Mouse (Mus musculus) limb, embryonic 13.5 days (tissue): ENCODE data around the gene Glra1. TPM values are rescaled to one million over a fixed set of nuclear protein-coding genes. Genes with fewer than 3 reads are reported as not detected.

Experiments used
- ATAC-seq: fragments of 200-750 bp; cut with Nextera tagmentation; 2 replicates; pipeline ENCODE4 v1.8.0; 2017; ENCODE audit warnings: low read depth, moderate number of reproducible peaks, moderate TSS enrichment; ENCODE audit not compliant: low FRiP score
- H3K27ac ChIP-seq: fragments of 300-500 bp; sonication (generic); 2 replicates; pipeline ENCODE4 v1.5.1; 2015; ENCODE audit warnings: inconsistent platforms, mild to moderate bottlenecking, moderate library complexity
- H3K27me3 ChIP-seq: fragments of 300-500 bp; sonication (generic); 2 replicates; pipeline ENCODE4 v1.6.1; 2015; ENCODE audit warnings: mild to moderate bottlenecking, inconsistent platforms
- H3K36me3 ChIP-seq: fragments of 300-500 bp; sonication (generic); 2 replicates; pipeline ENCODE4 v1.6.1; 2015; ENCODE audit warnings: inconsistent platforms, mild to moderate bottlenecking, moderate library complexity
- H3K4me1 ChIP-seq: fragments of 300-500 bp; sonication (generic); 2 replicates; pipeline ENCODE4 v1.6.1; 2015; ENCODE audit warnings: inconsistent platforms
- H3K4me2 ChIP-seq: fragments of 300-500 bp; sonication (generic); replicated peaks from 2 replicates; pipeline ENCODE4 v1.6.1; 2015; ENCODE audit warnings: inconsistent platforms, mild to moderate bottlenecking, moderate library complexity
- H3K4me3 ChIP-seq: fragments of 300-500 bp; sonication (generic); 2 replicates; pipeline ENCODE4 v1.5.1; 2015; ENCODE audit warnings: moderate library complexity, mild to moderate bottlenecking, inconsistent platforms
- H3K9ac ChIP-seq: fragments of 300-500 bp; sonication (generic); 2 replicates; pipeline ENCODE4 v1.6.1; 2015; ENCODE audit warnings: mild to moderate bottlenecking, inconsistent platforms
- H3K9me3 ChIP-seq: fragments of 300-500 bp; sonication (generic); 2 replicates; pipeline ENCODE4 v1.6.1; 2016; ENCODE audit warnings: inconsistent platforms
- WGBS: fragments of 180-500 bp; shearing (Covaris S2); methylation state at CpG from one replicate; pipeline ENCODE4 v1.1.7; 2015; 5-methylcytosine and 5-hydroxymethylcytosine counted together
- polyA plus RNA-seq: library from polyadenylated mRNA; unstranded; fragments of >200 nt; fragmentation: Nextera tagmentation; extraction: Ambion mirVana; gene quantifications from 2 replicates; pipeline ENCODE4 v1.2.1, GENCODE M21; 2015

Gene Glra1
- polyA plus RNA-seq, 1 experiment from 2014 or later: not detected

DNA sequence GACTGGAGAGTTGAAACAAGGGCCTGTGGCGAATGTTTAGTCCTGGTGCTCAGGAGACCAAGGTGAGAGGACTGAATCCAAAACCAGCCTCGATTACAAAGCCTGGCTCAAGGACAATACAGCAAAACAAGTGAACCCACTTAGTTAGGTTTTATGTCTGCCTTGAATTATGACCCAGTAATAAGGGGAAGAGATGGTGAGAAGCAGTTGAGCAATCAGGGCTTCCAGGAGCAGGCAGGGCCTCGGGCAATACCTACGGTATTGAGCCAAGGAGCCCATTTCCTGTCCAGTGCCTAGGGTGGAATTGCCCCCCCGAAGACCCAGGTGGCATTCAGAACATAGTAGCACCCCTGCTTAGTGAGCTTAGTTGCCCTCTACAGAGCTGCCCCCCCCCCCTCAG is 105.1 kb downstream of the Glra1 start:
- H3K9me3 ChIP-seq: no peaks in the 10 kb centered on the region
- 63% methylated on average over 5 of the region's 5 CpGs for WGBS
- no peaks in the 10 kb centered on the region for H3K4me1 ChIP-seq
- no peak overlapping the region for H3K4me2 ChIP-seq
- H3K9ac ChIP-seq: no peak overlapping the region
- no peak for ATAC-seq
- no peaks in the 10 kb centered on the region for H3K27me3 ChIP-seq
- H3K36me3 ChIP-seq: peaks cover 47% of the 10 kb centered on the region
- no peak overlapping the region for H3K27ac ChIP-seq
- H3K4me3 ChIP-seq: no peak overlapping the region

DNA sequence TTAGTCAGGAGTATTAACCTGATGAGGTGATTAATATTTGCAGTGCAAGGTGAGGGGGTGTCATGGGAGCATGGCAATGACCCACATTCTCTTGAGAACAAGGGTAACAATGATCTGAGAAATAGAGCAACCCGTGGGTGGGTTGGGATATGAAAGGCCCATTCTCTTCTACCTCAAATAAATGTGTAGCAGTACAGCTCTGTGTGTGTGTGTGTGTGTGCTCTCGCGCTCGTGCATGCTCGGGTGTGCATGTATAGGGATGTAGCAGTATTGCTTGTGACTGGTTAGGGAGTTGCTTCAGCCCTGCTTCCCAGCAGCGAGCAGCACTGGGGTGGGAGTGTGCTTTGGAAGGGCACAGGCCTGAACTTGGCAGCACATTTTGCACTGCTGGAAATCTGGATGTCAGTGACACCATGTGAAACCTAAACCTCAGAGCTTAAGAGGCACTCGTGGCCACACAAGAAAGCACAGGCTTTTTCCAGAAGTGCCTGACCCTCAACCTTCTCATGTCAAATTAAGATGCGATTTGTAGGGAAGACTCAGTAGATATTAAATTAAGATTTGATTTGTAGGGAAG is 106.0 kb downstream of the Glra1 start:
- H3K9ac ChIP-seq: no peak overlapping the region
- no peaks in the 10 kb centered on the region for H3K9me3 ChIP-seq
- H3K4me2 ChIP-seq: no peak overlapping the region
- H3K27me3 ChIP-seq: no peaks in the 10 kb centered on the region
- no peak for ATAC-seq
- WGBS: 85% methylated on average over 8 of the region's 8 CpGs
- H3K27ac ChIP-seq: no peak overlapping the region
- H3K36me3 ChIP-seq: peaks cover 55% of the 10 kb centered on the region
- no peak overlapping the region for H3K4me3 ChIP-seq
- no peaks in the 10 kb centered on the region for H3K4me1 ChIP-seq

DNA sequence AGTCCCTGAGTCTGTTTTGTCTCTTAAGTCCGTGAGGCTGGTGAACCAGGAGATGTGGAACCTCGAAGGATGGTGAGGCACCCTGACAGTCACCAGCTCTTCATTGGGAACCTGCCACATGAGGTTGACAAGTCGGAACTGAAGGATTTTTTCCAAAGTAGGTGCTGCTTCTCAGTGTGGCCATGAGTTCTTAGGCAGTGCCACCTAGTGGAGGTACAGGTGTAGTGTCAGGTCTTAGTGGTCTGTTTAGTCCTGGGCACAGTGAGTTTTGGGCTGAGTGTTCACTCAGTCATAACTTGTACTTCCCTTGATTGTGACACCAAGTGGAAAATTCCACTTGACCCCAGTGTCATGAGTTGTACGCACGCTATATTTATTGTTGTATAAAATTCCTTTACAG is 110.1 kb downstream of the Glra1 start:
- Histone ChIP-seq H3K27me3 (no peaks in the 10 kb centered on the region), H3K27ac (no peak overlapping the region), H3K4me2 (no peak overlapping the region), H3K36me3 (peaks cover 95% of the 10 kb centered on the region), H3K4me1 (no peaks in the 10 kb centered on the region), H3K9ac (no peak overlapping the region), H3K9me3 (no peaks in the 10 kb centered on the region), H3K4me3 (no peak overlapping the region)
- WGBS: 68% methylated on average over 5 of the region's 5 CpGs
- ATAC-seq: peak; percentile 66; the same call in 1 of the 2 replicates

DNA sequence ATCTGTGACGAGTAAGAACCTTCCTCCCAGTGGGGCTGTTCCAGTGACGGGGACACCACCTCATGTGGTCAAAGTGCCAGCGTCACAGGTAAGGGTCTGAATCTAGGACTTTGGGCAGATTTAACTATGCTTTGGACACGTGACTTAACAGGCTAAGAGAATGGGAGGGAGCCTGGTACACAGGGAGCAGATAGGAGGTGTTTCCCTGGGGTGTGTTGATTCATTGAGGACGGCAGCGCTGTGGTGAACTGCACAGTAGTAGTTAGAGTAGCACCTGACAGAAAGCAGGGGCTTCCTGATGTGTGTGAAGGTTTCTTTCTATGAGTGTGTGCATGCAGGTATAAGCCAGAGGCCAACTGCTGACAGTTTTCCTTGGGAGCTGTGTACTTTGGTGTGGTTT is 111.8 kb downstream of the Glra1 start:
- Histone ChIP-seq H3K27ac (no peak overlapping the region), H3K4me3 (no peak overlapping the region), H3K36me3 (peaks cover 96% of the 10 kb centered on the region), H3K4me1 (no peaks in the 10 kb centered on the region), H3K4me2 (no peak overlapping the region), H3K9me3 (no peaks in the 10 kb centered on the region), H3K9ac (no peak overlapping the region), H3K27me3 (no peaks in the 10 kb centered on the region)
- 87% methylated on average over 6 of the region's 6 CpGs for WGBS
- no peak for ATAC-seq

DNA sequence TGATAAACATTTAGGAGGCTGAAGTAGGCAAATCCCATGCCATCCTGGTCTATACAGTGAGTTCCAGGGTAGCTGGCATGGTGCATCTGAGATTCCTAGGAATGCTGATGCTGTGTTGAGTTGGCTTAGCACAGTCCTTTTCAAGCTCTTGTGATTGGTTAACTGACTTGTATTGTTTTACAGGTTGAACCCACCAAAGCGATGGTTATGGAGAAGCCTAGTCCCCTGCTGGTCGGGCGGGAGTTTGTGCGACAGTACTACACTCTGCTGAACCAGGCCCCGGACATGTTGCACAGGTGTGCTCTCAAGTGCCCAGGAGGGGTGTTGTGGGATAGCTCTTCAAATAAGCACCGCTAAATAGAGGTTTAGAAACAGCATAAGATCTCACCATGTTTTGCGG is 122.6 kb downstream of the Glra1 start:
- Histone ChIP-seq H3K27ac (no peak overlapping the region), H3K9me3 (no peaks in the 10 kb centered on the region), H3K4me1 (no peaks in the 10 kb centered on the region), H3K27me3 (no peaks in the 10 kb centered on the region), H3K36me3 (peaks cover 85% of the 10 kb centered on the region), H3K4me2 (no peak overlapping the region), H3K4me3 (no peak overlapping the region), H3K9ac (no peak overlapping the region)
- ATAC-seq: no peak
- WGBS: 97% methylated on average over 7 of the region's 7 CpGs

DNA sequence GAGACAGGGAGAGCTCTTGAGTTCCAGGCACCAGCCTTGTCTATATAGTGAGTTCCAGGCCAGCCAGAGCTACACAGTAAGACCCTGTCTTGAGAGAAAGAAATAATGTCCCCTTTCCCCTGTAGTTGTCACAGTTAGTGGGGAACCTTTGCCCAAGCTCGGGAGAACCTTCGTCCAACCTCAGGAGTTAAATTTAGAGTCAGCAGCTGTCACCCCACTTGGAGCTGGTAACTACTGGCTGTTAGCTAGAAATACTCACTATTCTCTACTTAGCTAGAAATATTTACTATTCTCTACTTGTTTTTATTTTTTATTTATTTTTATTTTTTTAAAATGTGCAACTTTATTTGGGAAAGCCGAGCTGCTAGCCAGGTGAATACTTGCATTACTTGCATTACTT is 134.8 kb downstream of the Glra1 start:
- Histone ChIP-seq H3K27ac (no peak overlapping the region), H3K4me3 (no peak overlapping the region), H3K9ac (no peak overlapping the region), H3K27me3 (no peaks in the 10 kb centered on the region), H3K4me1 (peaks cover 20% of the 10 kb centered on the region), H3K4me2 (no peak overlapping the region; the same call in 1 of the 2 replicates), H3K36me3 (peaks cover 40% of the 10 kb centered on the region), H3K9me3 (no peaks in the 10 kb centered on the region)
- ATAC-seq: no peak
- WGBS: 97% methylated on average over 3 of the region's 3 CpGs

DNA sequence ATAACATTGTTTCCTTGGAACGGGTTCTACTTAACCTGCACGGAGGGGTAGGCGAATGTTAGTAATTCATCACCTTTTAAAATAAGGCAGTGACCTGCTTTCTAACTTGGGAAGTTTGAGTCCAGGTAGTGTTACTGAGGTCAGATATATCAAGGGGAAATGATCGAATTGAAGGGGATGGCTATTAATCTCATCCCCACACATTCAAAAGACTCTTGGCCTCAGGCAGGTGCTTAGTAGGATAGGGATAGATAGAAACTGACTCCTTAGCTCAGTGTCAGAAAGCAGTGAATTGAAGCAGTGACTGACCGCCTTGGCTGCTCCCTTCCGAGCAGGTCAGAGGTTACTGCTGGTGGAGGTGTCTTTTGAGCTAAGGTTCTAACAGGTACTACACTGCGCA is 136.5 kb downstream of the Glra1 start:
- Histone ChIP-seq H3K9me3 (no peaks in the 10 kb centered on the region), H3K4me2 (peak overlapping the region; percentile 83), H3K27me3 (no peaks in the 10 kb centered on the region), H3K36me3 (peaks cover 40% of the 10 kb centered on the region), H3K9ac (peak overlapping the region; percentile 98), H3K4me1 (peaks cover 22% of the 10 kb centered on the region), H3K27ac (no peak overlapping the region), H3K4me3 (peak overlapping the region; percentile 88)
- WGBS: 91% methylated on average over 7 of the region's 7 CpGs
- ATAC-seq: no peak

DNA sequence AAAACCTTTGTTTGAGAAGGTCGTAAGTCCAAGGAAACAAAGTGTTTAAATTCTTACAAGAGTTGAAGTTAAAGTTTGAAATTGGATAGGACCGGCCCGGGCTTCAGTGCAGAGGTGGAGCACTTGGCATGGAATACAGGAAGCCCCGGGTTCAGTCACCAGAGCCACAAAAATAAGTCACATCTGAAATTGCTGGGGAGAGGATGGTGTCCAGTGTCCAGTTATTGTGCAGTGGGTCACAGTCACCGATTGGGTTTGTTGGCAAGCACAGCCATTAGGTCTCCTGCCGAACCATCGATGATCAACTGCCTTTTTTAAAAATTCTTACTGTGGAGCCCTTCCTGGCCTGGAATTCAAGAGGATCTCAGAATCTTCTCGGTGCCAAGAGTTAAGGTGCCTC is 137.2 kb downstream of the Glra1 start:
- H3K27me3 ChIP-seq: no peaks in the 10 kb centered on the region
- H3K4me1 ChIP-seq: peaks cover 22% of the 10 kb centered on the region
- peaks cover 40% of the 10 kb centered on the region for H3K36me3 ChIP-seq
- peak overlapping the region; percentile 88 for H3K4me3 ChIP-seq
- ATAC-seq: no peak
- no peak overlapping the region for H3K27ac ChIP-seq
- WGBS: 50% methylated on average over 8 of the region's 8 CpGs
- peak overlapping the region; percentile 98 for H3K9ac ChIP-seq
- peak overlapping the region; percentile 83 for H3K4me2 ChIP-seq
- no peaks in the 10 kb centered on the region for H3K9me3 ChIP-seq

DNA sequence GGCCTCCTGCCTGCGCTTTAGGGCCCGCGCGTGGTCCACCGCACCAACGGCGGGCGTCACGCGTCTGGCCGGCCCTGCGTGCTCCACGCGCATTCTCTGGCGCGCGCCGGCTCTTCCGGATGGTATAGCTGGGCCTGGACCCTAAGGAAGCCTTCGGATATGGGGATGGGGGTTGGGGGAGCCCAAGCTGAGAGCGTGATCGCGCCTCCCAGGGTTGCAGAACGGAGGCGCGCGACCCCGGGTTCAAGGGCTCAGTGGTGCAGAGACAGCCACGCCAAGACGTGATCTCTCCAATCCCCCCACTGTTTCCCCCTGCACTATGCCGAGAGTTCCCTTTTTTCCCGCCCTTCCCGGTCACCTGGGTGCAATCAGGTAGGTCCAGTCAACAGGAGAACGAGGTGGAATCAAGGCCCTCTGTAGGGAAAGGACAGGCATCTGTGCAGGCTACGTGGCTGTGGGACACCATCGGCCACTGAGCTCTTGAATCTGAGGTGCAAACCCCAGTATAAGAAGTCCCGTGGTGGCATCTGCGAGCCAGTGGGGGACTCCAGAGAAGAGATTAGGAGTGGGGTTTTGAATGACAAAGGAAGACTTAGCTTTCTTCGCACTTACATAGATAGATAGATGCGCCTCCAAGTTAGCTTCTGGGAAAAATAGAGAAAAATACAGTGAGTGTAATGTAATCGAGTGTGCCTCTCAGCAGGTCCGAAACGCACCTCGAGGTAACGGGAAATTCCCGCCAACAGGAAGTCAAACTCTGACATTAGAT is 137.9 kb downstream of the Glra1 start:
- peaks cover 22% of the 10 kb centered on the region for H3K4me1 ChIP-seq
- WGBS: under 1% methylated on average over 46 of the region's 46 CpGs
- peak overlapping the region; percentile 84 for H3K27ac ChIP-seq
- peaks cover 39% of the 10 kb centered on the region for H3K36me3 ChIP-seq
- no peak for ATAC-seq
- H3K9ac ChIP-seq: peak overlapping the region; percentile 98
- peak overlapping the region; percentile 83 for H3K4me2 ChIP-seq
- no peaks in the 10 kb centered on the region for H3K27me3 ChIP-seq
- H3K9me3 ChIP-seq: no peaks in the 10 kb centered on the region
- peak overlapping the region; percentile 88 for H3K4me3 ChIP-seq

DNA sequence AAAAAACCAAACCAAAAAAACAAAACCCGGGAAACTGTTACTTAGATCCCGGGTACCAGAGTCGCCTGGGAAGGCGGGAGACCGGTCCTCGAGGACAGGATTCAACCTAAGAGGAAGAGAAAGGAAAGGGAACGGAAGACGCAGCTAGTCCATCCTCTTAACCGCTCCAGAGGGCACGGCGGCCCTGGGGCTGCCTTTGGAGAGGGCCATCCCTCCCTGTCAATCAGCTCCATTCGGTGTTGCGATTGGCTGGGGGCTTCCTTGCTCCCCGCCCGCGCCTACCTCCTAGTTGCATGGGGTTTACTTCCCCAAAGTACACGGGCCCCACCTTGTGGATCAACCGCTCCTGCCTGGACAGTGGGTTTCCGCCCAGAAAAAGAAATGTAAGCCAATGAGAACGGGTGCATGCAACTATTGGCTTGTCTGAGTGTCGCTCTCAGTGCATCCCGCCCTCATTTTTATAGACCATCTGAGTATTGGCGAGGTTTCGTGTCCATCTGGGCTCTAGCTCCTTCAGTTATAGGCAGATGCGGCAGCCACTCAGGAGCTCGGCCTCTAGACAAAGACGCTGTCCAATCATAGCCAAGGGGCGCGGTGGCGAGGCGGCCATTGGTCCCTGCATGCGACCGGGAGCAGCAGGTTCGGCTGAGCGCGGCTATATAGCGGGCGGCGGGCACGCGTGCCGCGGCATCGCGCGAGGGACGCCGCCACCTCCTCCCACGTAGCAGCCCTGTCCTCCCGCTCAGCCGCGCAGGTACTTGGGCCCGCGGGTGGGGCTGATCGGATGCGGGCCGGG is 138.8 kb downstream of the Glra1 start, which contains the start of gene G3bp1:
G3bp1 (plus strand) TSS at position 638 of the 796 bp plus-strand sequence.
- ATAC-seq: peak; percentile 98
- Histone ChIP-seq H3K36me3 (peaks cover 31% of the 10 kb centered on the region), H3K4me2 (peak within 1 kb of the TSS; percentile 83), H3K4me3 (peak within 1 kb of the TSS; percentile 88), H3K9me3 (no peaks in the 10 kb centered on the region), H3K4me1 (peaks cover 22% of the 10 kb centered on the region), H3K27ac (peak within 1 kb of the TSS; percentile 86), H3K27me3 (no peaks in the 10 kb centered on the region), H3K9ac (peak within 1 kb of the TSS; percentile 98)
- under 1% methylated on average over 57 of the region's 57 CpGs for WGBS

DNA sequence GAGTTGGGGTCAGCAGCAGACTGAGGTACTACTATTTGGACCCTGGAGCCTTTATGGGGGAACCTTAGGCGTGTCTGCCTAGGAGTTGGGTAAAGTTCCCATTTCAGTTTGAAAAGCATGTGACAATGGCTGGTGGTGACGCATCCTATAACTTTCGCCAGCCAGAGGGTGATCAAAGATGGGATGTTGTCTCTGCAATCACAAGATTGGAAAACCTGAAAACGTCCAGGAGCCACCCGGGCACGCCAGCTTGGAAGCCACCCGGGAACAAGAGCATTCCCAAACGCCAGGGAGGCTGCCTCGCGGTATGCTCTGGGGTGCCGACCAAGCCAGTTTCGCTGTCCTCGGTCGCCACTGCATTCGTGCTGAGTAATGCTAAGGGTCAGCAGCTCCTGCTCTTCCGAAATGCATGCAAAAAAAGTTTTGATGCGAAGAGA is 139.4 kb downstream of the Glra1 start:
- Histone ChIP-seq H3K27ac (peak overlapping the region; percentile 86), H3K9me3 (no peaks in the 10 kb centered on the region), H3K4me3 (peak overlapping the region; percentile 54), H3K4me1 (peaks cover 20% of the 10 kb centered on the region), H3K36me3 (peaks cover 25% of the 10 kb centered on the region), H3K27me3 (no peaks in the 10 kb centered on the region), H3K9ac (peak overlapping the region; percentile 75), H3K4me2 (peak overlapping the region; percentile 79)
- no peak for ATAC-seq
- WGBS: 4% methylated on average over 17 of the region's 17 CpGs

DNA sequence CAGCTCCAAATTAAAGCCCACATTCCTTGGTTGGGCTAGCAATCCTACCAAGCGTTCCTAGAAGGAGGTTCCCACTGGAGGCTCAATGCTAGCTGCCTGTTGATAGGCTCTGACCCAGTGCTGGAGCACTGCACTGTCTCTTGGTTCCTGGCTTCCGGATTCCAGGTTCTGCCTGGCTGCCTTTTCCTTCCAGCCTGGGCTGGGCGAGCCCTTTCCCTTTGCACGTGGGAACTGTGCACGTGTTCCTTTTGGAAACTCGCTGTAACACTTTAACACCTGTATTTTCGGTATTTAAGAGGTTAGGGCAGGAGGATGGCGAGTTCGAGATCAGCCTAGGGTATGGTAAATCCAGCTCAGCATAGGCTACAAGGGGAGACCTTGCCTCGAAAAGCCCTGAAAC is 140.0 kb downstream of the Glra1 start:
- Histone ChIP-seq H3K27ac (0 out of 2 replicates have a peak overlapping the region, but pooled peaks have one; percentile 86), H3K9me3 (no peaks in the 10 kb centered on the region), H3K4me2 (peak overlapping the region; percentile 79), H3K27me3 (no peaks in the 10 kb centered on the region), H3K36me3 (peaks cover 19% of the 10 kb centered on the region), H3K4me1 (peaks cover 18% of the 10 kb centered on the region), H3K4me3 (peak overlapping the region; percentile 54), H3K9ac (0 out of 2 replicates have a peak overlapping the region, but pooled peaks have one; percentile 75)
- WGBS: 79% methylated on average over 10 of the region's 10 CpGs
- ATAC-seq: no peak
